Mouse (Mus musculus) NIH3T3 (cell line): Measurements from ENCODE around the gene Arhgef7.

Experiments
- DNase-seq: peaks from one replicate; pipeline ENCODE4 v3.0.0-alpha.2; 2012; ENCODE audit warnings: low read depth

The Arhgef7 gene

GRCm38 (mm10) chr8:11727651-11728481 is at the start of gene Arhgef7:
Arhgef7 (plus strand) TSS chr8:11727721.
- no peak for DNase-seq

DNA sequence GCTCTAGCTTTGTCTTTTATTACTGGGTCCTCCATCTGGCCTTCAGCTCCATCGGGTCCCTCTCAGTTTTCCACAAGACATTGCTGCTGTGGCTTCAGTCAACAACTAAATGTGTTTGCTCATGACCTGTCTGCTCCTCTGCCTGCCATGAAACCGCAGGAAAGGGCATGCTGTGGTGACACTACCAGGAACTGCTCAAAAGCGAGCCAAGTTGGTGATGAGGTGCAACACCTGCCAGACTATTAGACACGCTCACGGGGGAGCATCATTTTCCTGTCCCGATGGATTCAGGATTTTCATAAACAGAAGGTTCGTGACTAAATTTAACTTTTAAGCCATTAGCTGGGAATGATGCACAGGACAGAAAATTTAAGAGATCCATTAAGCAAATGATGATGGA is 43.0 kb upstream of the Arhgef7 start:
- DNase-seq, result no peak

DNA sequence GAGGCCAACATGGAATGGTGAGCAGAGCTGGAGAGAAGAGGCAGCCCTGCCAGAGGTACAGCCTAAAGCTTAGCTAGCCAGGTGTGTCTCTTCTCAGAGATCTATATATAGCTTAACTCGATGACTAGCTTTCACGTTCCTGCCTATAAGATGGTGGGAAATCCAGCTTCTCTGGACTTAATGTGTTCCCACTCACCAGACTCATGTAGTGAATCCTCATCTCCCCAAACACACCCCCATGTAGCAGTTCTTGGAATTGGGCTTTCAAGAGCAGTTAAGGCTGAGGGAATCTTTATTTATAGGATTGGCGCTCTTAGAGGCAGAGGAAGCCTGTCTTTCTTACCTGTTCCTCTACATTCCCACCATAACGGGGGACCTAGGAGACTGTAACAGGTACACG is 40.3 kb upstream of the Arhgef7 start:
- no peak for DNase-seq

DNA sequence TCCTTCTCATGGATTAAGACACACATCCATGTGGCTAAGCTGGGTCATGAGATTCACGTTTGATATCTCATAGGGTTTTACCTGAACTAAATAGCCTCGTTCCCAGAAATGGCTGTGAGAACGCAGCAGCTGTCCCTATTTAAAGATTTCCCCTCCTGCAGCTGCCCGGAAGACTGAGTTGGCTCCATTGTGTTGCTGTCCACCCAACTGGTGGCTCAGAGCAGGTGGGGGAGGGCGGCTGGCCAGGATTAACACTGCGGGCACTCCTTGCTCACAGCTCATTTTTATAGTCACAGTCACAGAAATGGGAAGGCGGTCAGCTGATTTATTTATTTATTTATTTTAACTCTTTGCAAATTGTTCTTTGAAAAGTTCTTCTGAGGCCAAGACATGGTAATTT is 37.6 kb upstream of the Arhgef7 start:
- no peak for DNase-seq

DNA sequence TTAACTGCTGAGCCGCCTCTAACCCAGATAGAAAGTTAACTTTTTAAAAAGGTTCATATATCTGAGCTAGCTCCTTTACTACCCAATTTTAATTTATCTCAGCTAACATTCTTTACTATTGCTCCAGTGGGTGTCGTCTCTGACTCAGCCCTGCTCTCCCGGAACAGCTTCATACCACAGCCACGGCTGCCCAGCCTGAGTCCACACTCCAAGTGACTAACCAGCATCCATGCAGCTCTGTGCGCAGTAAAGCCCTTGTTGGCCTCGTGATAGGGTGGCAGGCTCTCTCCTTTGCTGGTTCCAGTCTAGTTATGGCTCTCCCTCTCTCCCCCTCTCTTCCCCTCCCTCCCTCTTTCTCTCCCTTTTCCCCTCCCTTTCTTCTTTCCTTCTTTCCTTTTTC is 36.2 kb upstream of the Arhgef7 start:
- DNase-seq, result peak; percentile 81

DNA sequence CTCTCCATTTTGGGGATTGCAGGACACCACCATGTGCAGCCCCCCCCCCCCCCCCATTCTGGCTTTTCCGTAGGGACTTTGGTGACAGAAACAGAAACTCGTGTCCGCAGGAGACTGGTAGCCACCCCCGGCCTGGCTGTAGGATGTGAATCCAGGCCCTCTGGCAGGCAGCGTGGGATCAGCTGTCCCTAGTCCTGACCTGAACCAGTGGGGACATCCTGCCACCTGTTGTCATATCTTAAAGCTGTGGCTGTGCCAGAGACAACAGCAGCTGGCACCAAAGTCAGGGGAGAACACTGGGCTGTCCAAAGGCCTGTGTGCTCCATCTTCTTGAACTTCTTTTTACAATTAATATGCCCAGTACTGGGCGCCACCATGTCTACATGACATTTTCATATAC is 35.8 kb upstream of the Arhgef7 start:
- no peak for DNase-seq

DNA sequence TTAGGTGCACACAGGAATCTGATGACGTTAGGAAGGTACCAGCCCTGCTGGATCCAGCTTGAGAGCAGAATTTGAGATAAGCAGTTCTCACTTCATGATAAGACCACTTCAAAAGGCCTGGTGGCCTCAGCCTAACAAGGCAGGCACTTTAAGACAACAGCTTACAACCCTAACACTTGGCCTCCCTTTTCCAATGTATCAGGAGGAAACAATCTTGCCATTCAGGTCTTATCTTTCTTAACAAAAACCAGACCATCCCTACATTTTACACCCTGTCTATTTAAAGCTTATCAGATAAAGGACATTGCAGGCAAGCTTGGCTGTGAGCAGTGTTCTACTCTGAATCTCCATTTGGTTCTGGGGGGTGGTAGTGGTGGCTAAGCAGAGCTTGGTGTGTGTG is 35.1 kb upstream of the Arhgef7 start:
- DNase-seq, result no peak

DNA sequence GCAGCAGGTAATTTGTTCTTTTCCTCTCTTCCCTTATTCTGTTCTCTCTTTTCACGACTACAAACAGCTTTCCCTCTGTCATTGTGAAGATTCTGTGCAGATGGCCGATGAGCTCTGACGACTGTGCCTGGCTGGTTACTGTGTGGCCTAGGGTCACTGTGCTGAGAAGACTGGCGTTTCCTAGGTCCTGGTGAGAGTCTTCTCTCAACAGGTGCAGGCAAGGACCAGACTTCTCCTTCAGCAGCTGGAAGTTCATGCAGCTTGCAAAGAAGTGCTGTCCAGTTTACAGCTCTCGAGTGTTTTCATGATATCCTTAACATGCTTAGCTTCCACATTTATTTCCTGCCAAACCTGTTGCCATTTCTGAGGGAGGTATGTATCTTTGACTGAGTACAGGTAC is 33.5 kb upstream of the Arhgef7 start:
- DNase-seq, result no peak

DNA sequence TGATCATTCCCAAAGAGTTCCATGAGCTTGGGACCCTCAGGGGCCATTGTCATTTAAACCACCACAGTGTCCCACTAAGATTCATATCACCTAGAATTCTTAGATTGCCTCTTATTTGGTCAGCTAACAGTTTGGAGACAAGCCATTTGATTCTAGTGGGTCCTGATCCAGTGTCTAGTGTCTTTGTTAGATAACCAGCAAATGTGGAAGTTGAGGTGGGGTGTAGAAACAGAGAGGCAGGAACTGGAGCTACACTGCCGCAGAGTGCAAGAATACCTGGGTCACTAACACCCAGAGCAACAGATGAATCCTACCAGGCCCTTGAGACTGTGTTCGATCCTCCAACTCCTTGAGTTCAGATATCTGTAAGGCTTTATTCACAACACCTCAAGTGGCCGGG is 31.3 kb upstream of the Arhgef7 start:
- no peak for DNase-seq

DNA sequence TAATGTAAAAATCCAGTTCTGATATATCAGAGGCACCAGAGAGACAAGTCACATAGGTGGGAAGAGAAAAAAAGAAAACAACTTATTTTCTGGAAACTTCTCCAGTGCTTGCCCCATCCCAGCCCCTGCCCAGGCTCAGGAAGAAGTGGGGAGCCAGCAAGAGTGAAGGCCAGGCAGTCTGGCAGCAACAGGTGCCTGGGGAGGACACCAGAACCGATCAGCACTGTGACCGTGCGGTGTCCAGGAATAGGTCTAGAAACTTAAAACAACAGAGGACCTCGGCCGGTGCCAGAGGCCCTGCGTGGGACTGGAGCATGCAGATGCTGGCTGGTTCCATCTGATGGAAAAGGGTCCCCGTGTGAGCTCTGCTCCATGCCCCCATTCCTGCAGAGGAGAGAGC is 30.1 kb upstream of the Arhgef7 start:
- DNase-seq, result no peak

GRCm38 (mm10) chr8:11699442-11700001 is 28.0 kb upstream of the Arhgef7 start:
- no peak for DNase-seq

DNA sequence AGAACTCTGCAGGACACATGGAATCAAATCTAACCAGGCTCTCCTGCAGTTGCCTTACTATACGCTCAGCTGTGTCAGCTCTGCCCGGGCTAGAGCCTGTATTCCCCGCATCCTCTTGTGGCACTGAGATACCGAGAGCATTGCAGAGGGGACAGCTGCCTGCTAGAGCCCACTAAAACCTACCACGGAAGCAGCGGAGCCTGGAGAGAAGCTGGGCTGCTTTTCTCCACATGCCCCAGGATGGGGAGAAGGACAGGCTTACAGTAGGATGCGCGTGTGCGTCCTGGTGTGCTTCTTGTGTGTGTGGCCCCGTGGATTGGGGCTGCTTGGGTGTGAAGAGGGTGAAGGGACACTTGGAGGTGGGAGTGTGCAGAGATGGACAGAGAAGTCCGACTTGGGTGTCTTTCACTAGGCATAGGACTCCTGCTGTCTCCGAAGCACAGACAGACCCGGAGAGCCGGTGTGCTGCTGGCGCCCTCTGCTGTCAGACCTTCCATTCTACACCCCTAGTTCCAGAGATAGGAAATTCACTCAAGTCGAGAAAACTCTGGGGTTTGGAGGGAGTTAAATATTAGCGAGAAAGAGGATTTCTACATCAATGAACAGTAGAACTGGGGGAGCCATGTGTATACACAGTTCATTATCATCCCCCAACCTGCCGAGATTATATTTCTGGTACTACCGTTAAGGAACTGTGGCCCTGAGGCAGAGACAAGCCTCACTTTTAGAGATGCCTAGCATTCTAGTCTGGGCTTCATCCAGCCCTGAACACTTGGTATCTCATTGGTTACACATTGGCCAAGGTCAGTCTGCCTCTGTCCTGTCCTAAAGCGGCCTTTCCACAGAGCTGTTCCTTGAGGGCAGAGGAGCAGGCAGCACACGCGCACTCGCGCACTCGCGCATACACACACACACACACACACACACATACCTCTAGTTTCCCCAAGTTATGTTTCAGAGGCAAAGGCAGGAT is 27.2 kb upstream of the Arhgef7 start:
- DNase-seq, result peak; percentile 87

- no peak for DNase-seq
Measured at GRCm38 (mm10) chr8:11701033-11701362, 26.5 kb upstream of the Arhgef7 start, which contains the start of gene 1700016D06Rik. 1700016D06Rik (minus strand) TSS chr8:11701063.

- no peak for DNase-seq
Measured at GRCm38 (mm10) chr8:11701428-11701827, 26.1 kb upstream of the Arhgef7 start.

GRCm38 (mm10) chr8:11703789-11704188 is 23.7 kb upstream of the Arhgef7 start:
- DNase-seq, result no peak

- no peak for DNase-seq
Measured at GRCm38 (mm10) chr8:11704716-11705420, 22.7 kb upstream of the Arhgef7 start.

- peak; percentile 44 for DNase-seq
Measured at GRCm38 (mm10) chr8:11705818-11706217, 21.7 kb upstream of the Arhgef7 start.

GRCm38 (mm10) chr8:11707701-11708100 is 19.8 kb upstream of the Arhgef7 start:
- DNase-seq, result peak; percentile 34

DNA sequence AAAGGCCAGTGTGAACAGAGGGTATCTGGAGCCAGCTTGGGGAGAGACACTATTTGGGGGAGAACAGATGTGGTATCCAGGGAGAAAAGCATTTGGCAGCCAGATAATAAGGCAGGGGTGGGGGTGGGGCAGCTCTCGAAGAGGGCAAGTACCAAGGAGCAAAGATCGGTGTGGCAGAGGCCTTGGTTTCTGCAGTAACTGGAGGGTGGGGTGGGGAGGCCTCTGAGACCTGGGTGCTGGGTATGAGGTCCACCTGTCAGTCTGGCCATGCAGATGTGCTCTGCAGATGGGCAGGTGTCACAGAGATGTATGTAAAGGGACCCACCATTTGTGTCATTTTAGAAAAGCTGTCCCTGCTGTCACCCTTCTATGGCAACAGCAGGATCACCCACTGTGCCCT is 18.7 kb upstream of the Arhgef7 start:
- DNase-seq, result no peak

GRCm38 (mm10) chr8:11709542-11709941 is 18.0 kb upstream of the Arhgef7 start:
- no peak for DNase-seq

GRCm38 (mm10) chr8:11710415-11710814 is 17.1 kb upstream of the Arhgef7 start:
- no peak for DNase-seq

DNA sequence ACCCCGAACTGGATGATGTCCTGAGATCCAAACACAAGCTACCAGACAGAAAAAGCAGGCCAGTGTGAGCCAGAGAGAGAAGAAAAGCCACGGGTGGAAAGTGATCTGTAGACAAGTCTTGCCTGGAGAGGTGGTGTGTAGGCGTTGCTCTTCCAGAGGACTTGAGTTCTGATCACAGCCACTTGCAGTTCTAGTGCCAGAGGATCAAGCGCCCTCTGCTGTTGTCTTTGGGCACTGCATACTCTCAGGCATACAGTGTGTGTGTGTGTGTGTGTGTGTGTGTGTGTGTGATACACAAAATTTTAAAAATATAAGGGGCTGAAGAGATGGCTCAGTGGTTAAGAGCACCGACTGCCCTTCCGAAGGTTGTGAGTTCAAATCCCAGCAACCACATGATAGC is 15.3 kb upstream of the Arhgef7 start:
- peak; percentile 46 for DNase-seq
